Mouse (Mus musculus) heart, postnatal 0 days (tissue): ENCODE results near the gene Mark4.

Experiments used
- CTCF ChIP-seq: IDR thresholded peaks from 2 replicates; pipeline ENCODE4 v1.5.1; 2016; ENCODE audit warnings: antibody characterized with exemption, control low read depth, low read depth
- EP300 ChIP-seq: IDR thresholded peaks from 2 replicates; pipeline ENCODE4 v1.6.1; 2016; ENCODE audit warnings: antibody characterized with exemption, low read depth

DNA sequence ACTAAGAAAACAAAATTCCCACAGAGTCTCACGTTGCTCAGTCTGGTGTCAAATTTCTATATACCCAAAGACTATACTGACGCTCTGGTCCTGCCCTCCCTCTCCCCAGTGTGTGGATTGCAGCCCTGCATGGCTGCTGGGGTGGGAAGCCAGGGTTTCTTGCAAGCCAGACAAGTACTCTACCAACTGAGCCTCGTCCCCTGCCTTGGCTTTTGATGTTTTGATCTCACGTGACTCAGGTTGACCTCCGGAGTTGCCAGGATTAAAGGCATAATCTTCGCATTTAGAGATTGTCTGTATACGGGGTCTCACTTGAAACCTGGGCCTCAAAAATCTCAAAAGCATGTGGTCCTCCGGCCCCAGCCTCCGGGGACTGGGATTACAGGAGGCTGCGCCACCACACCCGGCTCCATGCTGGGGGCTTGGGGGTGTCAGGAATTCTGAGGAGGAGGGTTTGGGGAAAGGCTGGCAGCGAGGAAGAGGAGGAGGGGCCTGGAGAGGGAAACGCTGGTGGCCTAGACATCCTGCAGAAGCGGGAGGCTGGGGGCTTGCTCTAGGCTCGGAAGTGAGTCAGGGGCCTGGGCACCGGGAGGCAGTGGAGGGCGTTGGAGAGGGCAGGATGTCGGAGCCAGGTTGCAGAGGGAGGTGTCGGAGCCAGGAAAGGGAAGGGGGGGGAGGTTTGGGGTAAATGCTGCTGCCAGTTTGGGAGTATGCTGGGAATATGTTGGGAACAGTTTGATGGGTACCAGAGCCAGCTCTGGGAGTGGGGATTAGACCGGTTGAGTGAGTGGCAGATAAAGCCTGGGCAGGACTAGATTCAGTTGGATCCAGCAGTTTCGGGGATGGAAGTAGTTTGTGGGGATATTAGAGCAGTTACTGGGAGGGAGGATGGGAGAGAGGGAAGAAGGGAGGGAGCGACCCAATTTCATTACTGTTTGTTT, 6.0 kb upstream of the Mark4 start:
- TF ChIP-seq CTCF, result no peak
- TF ChIP-seq EP300, result no peak
